ENCODE assay signal across 10 mouse cellular contexts in the genomic region with DNA sequence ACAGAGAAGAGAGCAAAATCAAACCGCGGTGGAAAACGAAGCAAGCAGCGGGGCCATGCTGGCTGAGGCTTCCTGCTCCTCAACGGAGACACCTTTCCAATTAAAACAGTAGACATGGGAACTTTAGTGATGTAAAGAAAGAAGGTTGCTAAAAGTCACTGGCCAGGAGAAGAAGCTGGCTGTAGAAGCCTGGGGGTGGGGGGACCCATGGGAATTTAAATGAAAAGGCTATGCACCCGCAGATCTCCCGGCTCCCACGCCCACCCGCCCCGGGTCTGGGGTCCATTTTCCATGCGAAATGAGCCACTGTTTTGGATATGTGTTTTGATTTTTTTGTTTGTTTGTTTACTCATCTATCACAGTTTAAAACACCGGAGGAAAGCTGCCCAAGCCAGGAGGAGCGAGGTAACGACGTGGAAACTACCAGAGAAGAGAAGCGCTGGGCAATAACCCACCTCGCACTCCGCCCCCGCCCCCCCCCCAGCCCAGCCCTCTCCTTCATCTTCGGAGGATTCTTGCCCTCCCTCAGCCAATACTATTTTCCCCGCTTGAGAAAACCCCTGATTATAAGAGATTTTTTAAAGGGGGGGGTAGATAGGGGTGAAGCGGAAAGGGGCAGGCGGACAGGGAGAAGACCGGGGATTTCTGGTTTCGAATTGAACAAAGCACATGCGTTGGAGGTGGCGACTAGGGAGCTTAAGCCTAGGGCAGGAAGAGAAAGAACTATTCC. TPM values are rescaled to one million over a fixed set of nuclear protein-coding genes. Genes with fewer than 3 reads are reported as not detected.
A peak's percentile ranks its signal among the peaks of the same experiment; 100 is the strongest.
DNase-seq lines count a peak whose midpoint lies in the region; ATAC-seq lines count a peak whose summit lies in the region.
"Had no signal": no experiment of that assay in that cellular context is flagged by ENCODE, and none has a peak within 500 bp of the region (broad histone marks: within the 10 kb centered on the region; RNA-seq: fewer than 3 reads in every experiment).

No protein-coding gene starts in this region.

- H3K9me3 ChIP-seq in kidney, embryonic 14.5 days (ENCODE audit: control insufficient read depth, low read length): no peaks in the 10 kb centered on the region
- no peaks in the 10 kb centered on the region for H3K9me3 ChIP-seq in embryonic facial prominence, embryonic 10.5 days
- H3K9me3 ChIP-seq in hindbrain, embryonic 16.5 days (ENCODE audit: control insufficient read depth, low read length): no peaks in the 10 kb centered on the region
- H3K9me3 ChIP-seq in midbrain, embryonic 14.5 days (ENCODE audit: control insufficient read depth, low read length): no peaks in the 10 kb centered on the region

- H3K36me3 ChIP-seq in kidney, embryonic 14.5 days (ENCODE audit: control insufficient read depth, insufficient read depth, low read length): no peaks in the 10 kb centered on the region
- no peaks in the 10 kb centered on the region for H3K36me3 ChIP-seq in embryonic facial prominence, embryonic 10.5 days (replicated peaks)
- H3K36me3 ChIP-seq in hindbrain, embryonic 16.5 days (ENCODE audit: control insufficient read depth, insufficient read depth, low read length): no peaks in the 10 kb centered on the region
- H3K36me3 ChIP-seq in midbrain, embryonic 14.5 days (ENCODE audit: control insufficient read depth, insufficient read depth, low read length): no peaks in the 10 kb centered on the region

- H3K4me3 ChIP-seq in kidney, embryonic 14.5 days (ENCODE audit: low read length): peak overlapping the region; percentile 42
- peak overlapping the region; percentile 63 for H3K4me3 ChIP-seq in embryonic facial prominence, embryonic 10.5 days
- peak overlapping the region; percentile 17 for H3K4me3 ChIP-seq in hindbrain, embryonic 16.5 days (ENCODE audit: low read length)
- peak overlapping the region; percentile 45 for H3K4me3 ChIP-seq in midbrain, embryonic 14.5 days (replicated peaks; ENCODE audit: low read depth, low read length)

- H3K27me3 ChIP-seq in kidney, embryonic 14.5 days (ENCODE audit: control insufficient read depth, insufficient read depth, low read length): peaks cover 75% of the 10 kb centered on the region
- peaks cover 95% of the 10 kb centered on the region for H3K27me3 ChIP-seq in embryonic facial prominence, embryonic 10.5 days (replicated peaks; ENCODE audit: low read depth, poor library complexity, severe bottlenecking)
- peaks cover 52% of the 10 kb centered on the region for H3K27me3 ChIP-seq in hindbrain, embryonic 16.5 days (replicated peaks; ENCODE audit: control insufficient read depth, insufficient read depth, low read length)
- H3K27me3 ChIP-seq in midbrain, embryonic 14.5 days (ENCODE audit: control insufficient read depth, insufficient read depth, low read length): peaks cover 77% of the 10 kb centered on the region
- H3K27me3 ChIP-seq: Patski had no signal

- 1% methylated on average over 27 of the region's 27 CpGs for WGBS in kidney, embryonic 14.5 days
- WGBS in embryonic facial prominence, embryonic 10.5 days: under 1% methylated on average over 27 of the region's 27 CpGs
- 1% methylated on average over 27 of the region's 27 CpGs for WGBS in hindbrain, embryonic 16.5 days
- WGBS in midbrain, embryonic 14.5 days: 0% methylated on average over 27 of the region's 27 CpGs

- DNase-seq in kidney, postnatal 25 days: no peak
- peak; percentile 47 for DNase-seq in embryonic facial prominence, embryonic 10.5 days (ENCODE audit: low spot score)
- DNase-seq in midbrain, embryonic 14.5 days: no peak
- no peak for DNase-seq in spleen, postnatal 10 days (ENCODE audit: low spot score in 2 of 2)
- DNase-seq in testis, postnatal 14 days (ENCODE audit: low spot score): no peak
- no peak for DNase-seq in layer of hippocampus, postnatal 10 days (ENCODE audit: low spot score in 2 of 2)

- H3K4me1 ChIP-seq in kidney, embryonic 14.5 days (ENCODE audit: control insufficient read depth, insufficient read depth, low read length): peaks cover 7% of the 10 kb centered on the region; the same call in 1 of the 2 replicates
- H3K4me1 ChIP-seq in embryonic facial prominence, embryonic 10.5 days: peaks cover 63% of the 10 kb centered on the region
- peaks cover 5% of the 10 kb centered on the region; the same call in 1 of the 2 replicates for H3K4me1 ChIP-seq in hindbrain, embryonic 16.5 days (ENCODE audit: control insufficient read depth, insufficient read depth, low read depth, low read length)
- peaks cover 8% of the 10 kb centered on the region; the same call in 1 of the 2 replicates for H3K4me1 ChIP-seq in midbrain, embryonic 14.5 days (ENCODE audit: control insufficient read depth, insufficient read depth, low read length)

- no peak for ATAC-seq in kidney, embryonic 14.5 days (ENCODE audit: low FRiP score, low TSS enrichment)
- no peak for ATAC-seq in hindbrain, embryonic 16.5 days
- no peak for ATAC-seq in midbrain, embryonic 14.5 days (ENCODE audit: low FRiP score, low TSS enrichment)
- ATAC-seq: Patski had no signal

- peak overlapping the region; percentile 91 for H3K4me2 ChIP-seq in kidney, embryonic 14.5 days (replicated peaks; ENCODE audit: low read depth, low read length)
- peak overlapping the region; percentile 47 for H3K4me2 ChIP-seq in hindbrain, embryonic 16.5 days (ENCODE audit: low read length)
- H3K4me2 ChIP-seq in midbrain, embryonic 14.5 days (ENCODE audit: low read length): peak overlapping the region; percentile 65

- H3K27ac ChIP-seq in kidney, embryonic 14.5 days (ENCODE audit: low read depth, low read length): peak overlapping the region; percentile 88; the same call in 1 of the 2 replicates
- H3K27ac ChIP-seq in embryonic facial prominence, embryonic 10.5 days (replicated peaks): peak overlapping the region; percentile 86; the same call in 1 of the 2 replicates
- no peak overlapping the region for H3K27ac ChIP-seq in hindbrain, embryonic 16.5 days (ENCODE audit: low read depth, low read length)
- H3K27ac ChIP-seq in midbrain, embryonic 14.5 days (replicated peaks; ENCODE audit: low read depth, low read length): peak overlapping the region; percentile 89

- peak overlapping the region; percentile 67; the same call in 1 of the 2 replicates for H3K9ac ChIP-seq in kidney, embryonic 14.5 days (ENCODE audit: low read depth, low read length)
- H3K9ac ChIP-seq in hindbrain, embryonic 16.5 days (ENCODE audit: low read depth, low read length): no peak overlapping the region
- H3K9ac ChIP-seq in midbrain, embryonic 14.5 days (replicated peaks; ENCODE audit: low read length): peak overlapping the region; percentile 69

RNA-seq across cellular contexts. Expression of a gene that starts 2.9 kb away (rescaled TPM):
- 3.7 and 4.4 TPM in 2 replicates for polyA plus RNA-seq in kidney, embryonic 14.5 days (2014; fragmentation: Nextera tagmentation; extraction: Ambion mirVana)
- polyA plus RNA-seq in embryonic facial prominence, embryonic 10.5 days (2016; fragmentation: Nextera tagmentation; extraction: Ambion mirVana): 2.3 TPM in 2 replicates
- polyA plus RNA-seq in hindbrain, embryonic 16.5 days (2015; fragmentation: Nextera tagmentation; extraction: Ambion mirVana): 0.28 and 0.47 TPM in 2 replicates
- polyA plus RNA-seq in midbrain, embryonic 14.5 days (2014; fragmentation: Nextera tagmentation; extraction: Ambion mirVana): 1.7 and 2.5 TPM in 2 replicates
- not detected for total RNA-seq in layer of hippocampus, postnatal 10 days (2021)
- total RNA-seq: layer of hippocampus, postnatal 25 days had no signal
- polyA plus RNA-seq: Patski had no signal

RNA-seq across cellular contexts. Expression of a gene that starts 5.4 kb away (rescaled TPM):
- polyA plus RNA-seq in kidney, embryonic 14.5 days (2014; fragmentation: Nextera tagmentation; extraction: Ambion mirVana): 5.0 and 6.4 TPM in 2 replicates
- polyA plus RNA-seq in embryonic facial prominence, embryonic 10.5 days (2016; fragmentation: Nextera tagmentation; extraction: Ambion mirVana): 0.82 TPM in 1 of 2 replicates, not detected in the other
- 0.35 and 1.1 TPM in 2 replicates for polyA plus RNA-seq in hindbrain, embryonic 16.5 days (2015; fragmentation: Nextera tagmentation; extraction: Ambion mirVana)
- 5.5 and 6.3 TPM in 2 replicates for polyA plus RNA-seq in midbrain, embryonic 14.5 days (2014; fragmentation: Nextera tagmentation; extraction: Ambion mirVana)
- not detected for total RNA-seq in layer of hippocampus, postnatal 10 days (2021)
- total RNA-seq: layer of hippocampus, postnatal 25 days had no signal
- polyA plus RNA-seq: Patski had no signal

RNA-seq across cellular contexts. Expression of a gene that starts 5.9 kb away (rescaled TPM):
- 59.7 and 87.4 TPM in 2 replicates for polyA plus RNA-seq in kidney, embryonic 14.5 days (2014; fragmentation: Nextera tagmentation; extraction: Ambion mirVana)
- 24.5 and 29.1 TPM in 2 replicates for polyA plus RNA-seq in embryonic facial prominence, embryonic 10.5 days (2016; fragmentation: Nextera tagmentation; extraction: Ambion mirVana)
- polyA plus RNA-seq in hindbrain, embryonic 16.5 days (2015; fragmentation: Nextera tagmentation; extraction: Ambion mirVana): 27.2 and 33.8 TPM in 2 replicates
- polyA plus RNA-seq in midbrain, embryonic 14.5 days (2014; fragmentation: Nextera tagmentation; extraction: Ambion mirVana): 88.6 and 120 TPM in 2 replicates
- total RNA-seq in layer of hippocampus, postnatal 10 days (2021): 1 to 10 TPM in 1 of 2 experiments, under 1 TPM in 1; 0.78 to 1.1 TPM
- total RNA-seq: layer of hippocampus, postnatal 25 days had no signal
